Mouse (Mus musculus) urinary bladder, postnatal 36 days (tissue): Measurements from ENCODE around the gene Sco1.
A peak's percentile ranks its signal among the peaks of the same experiment; 100 is the strongest.
"Not testable (repeated sequence)": the region's sequence is repeated elsewhere in the genome, so short reads cannot be mapped to it uniquely, and the experiment has no call there.

ENCODE experiments used
- DNase-seq, 2 experiments: peaks; one replicate each; pipeline ENCODE4 v3.0.0; 2022; ENCODE audit warnings: low spot score in 2 of 2, mixed read lengths in 1 of 2

The Sco1 gene

DNA sequence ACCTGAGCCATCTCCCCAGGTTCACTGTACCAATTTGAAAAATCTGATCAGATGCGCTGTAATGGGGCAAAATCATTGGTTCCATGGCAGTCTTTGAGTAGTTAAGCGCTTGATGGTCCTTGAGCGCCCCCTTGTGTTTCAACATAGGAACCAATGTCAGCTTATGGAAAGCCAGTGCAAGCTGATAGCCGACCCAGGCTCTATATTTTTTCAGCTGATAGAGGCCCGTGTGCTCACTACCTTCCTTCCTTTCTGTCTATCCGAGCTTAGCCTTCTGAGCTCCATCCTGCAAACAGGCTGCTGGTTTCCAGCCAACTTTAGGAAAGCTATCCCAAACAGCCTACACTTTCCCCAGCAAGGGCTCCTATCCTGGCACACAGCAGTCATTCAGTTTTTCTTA is 33.0 kb downstream of the Sco1 start:
- peak; percentile 56 to 60 for DNase-seq

DNA sequence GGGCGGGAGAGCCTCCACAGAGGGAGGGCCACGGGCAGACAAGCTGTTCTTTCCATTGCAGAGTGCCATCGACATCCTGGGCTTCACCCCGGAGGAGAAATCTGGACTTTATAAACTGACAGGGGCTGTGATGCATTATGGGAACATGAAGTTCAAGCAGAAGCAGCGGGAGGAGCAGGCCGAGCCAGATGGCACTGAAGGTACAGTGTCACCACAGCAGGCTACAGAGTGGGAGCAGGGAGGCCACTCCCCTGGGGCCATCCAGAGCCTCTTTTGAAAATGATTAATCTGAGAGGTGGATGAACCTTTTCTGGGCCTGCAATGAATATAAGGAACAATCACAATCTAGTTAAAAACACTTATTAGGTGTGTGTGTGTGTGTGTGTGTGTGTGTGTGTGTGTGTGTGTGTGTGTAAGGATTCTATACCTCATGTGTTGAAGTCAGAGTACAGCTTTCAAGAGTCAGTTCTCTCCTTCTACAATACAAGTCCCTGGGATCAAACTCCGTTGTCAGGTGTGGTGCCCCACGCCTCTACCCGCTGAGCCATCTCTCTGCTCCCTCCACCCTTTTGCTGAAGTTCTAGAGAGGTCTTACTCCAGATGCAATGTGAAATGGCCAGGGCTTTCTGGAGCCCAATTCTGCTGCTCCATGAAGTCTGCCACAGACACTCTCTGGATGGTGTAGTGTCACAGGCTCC is 34.1 kb downstream of the Sco1 start:
- no peak for DNase-seq

DNA sequence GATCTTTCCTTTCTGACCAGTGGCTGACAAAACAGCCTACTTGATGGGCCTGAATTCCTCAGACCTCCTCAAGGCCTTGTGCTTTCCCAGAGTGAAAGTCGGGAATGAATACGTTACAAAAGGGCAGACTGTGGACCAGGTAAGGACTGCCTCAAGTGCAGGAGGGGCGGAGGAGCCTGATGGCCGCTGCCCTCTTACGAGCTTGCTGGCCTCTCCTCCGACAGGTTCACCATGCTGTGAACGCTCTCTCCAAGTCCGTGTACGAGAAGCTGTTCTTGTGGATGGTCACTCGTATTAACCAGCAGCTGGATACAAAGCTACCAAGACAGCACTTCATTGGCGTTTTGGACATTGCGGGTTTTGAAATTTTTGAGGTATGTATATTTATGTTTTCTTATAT is 34.8 kb downstream of the Sco1 start:
- no peak for DNase-seq

- DNase-seq = not testable (repeated sequence)
These were observed 39.9 kb downstream of the Sco1 start for GRCm38 (mm10) chr11:67092354-67092753.

DNA sequence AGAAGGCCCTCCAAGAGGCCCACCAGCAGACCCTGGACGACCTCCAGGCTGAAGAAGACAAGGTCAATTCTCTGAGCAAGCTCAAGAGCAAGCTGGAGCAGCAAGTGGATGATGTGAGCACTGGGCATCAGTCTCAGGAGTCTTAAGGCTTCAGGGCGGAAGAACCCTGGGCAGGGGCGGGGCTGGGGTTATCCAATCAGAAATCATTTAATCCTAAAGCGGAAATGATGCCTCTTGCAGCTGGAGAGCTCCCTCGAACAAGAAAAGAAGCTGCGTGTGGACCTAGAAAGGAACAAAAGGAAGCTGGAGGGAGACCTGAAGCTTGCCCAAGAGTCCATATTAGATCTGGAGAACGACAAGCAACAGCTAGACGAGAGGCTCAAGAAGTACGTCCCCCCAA is 40.7 kb downstream of the Sco1 start:
- no peak for DNase-seq

DNA sequence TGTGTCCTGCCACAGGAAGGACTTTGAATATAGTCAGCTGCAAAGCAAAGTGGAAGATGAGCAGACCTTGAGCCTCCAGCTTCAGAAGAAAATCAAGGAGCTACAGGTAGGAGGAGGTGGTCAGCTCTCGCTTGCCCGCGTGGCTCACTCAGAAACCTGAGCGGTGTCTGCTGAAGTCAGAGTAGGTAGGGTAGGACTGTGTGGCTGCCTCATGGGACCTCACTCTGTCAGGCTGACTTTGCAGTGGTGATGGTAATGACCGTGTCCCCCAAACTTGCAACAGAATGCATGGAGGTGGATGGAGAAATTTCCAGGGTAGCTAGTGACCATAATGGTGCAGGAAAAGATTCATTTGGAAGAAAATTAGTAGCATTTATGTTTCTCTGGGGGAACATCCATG is 41.2 kb downstream of the Sco1 start:
- no peak for DNase-seq

DNA sequence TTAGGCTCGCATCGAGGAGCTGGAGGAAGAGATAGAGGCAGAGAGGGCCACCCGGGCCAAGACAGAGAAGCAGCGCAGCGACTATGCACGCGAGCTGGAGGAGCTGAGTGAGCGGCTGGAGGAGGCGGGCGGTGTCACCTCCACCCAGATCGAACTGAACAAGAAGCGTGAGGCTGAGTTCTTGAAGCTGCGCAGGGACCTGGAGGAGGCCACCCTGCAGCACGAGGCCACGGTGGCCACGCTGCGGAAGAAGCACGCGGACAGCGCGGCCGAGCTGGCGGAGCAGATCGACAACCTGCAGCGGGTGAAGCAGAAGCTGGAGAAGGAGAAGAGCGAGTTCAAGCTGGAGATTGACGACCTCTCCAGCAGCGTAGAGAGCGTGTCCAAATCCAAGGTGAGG is 42.0 kb downstream of the Sco1 start:
- DNase-seq = no peak

DNA sequence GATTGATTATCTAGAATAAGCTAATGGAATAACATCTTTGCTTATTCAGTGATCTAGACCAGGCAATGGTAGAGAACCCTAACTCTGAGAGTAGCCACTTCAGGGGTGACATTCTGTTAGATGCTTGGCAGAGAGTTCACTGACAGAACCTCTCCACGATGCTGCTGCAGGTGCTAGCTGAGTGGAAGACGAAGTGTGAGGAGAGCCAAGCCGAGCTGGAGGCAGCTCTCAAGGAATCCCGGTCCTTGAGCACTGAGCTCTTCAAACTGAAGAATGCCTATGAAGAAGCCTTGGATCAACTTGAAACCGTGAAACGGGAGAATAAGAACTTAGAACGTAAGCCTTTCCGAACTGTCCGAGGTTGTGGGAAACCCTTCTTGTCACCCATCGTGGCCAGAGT is 45.2 kb downstream of the Sco1 start:
- DNase-seq = no peak

DNA sequence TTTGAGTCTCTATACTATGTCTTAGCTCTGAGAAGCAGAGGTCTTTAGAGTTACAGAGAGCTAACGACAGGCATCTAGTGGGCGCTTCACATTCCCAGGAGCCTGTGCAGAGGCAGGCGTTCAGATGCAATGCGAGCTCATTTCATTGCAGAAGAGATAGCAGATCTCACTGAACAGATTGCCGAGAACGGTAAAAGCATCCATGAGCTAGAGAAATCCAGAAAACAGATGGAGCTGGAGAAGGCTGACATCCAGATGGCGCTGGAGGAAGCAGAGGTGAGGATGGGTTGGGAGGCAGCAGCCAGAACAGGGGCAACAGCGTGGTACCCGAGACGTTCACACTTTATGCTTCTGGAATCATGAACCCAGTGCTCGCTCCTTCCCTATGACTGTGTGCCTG is 46.0 kb downstream of the Sco1 start:
- DNase-seq = no peak

DNA sequence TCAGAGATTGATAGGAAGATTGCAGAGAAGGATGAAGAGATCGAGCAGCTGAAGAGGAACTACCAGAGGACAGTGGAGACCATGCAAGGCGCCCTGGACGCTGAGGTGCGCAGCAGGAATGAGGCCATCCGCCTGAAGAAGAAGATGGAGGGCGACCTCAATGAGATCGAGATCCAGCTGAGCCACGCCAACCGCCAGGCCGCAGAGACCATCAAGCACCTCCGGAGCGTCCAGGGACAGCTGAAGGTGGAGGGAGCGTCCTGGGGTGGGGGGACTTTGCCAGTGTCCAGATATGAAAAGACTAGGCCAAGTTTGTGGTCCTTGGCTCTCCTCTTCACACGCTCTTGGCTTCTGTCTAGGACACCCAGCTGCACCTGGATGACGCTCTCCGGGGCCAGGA is 46.8 kb downstream of the Sco1 start:
- DNase-seq = no peak

GRCm38 (mm10) chr11:67100169-67100568 is 47.7 kb downstream of the Sco1 start:
- no peak for DNase-seq

DNA sequence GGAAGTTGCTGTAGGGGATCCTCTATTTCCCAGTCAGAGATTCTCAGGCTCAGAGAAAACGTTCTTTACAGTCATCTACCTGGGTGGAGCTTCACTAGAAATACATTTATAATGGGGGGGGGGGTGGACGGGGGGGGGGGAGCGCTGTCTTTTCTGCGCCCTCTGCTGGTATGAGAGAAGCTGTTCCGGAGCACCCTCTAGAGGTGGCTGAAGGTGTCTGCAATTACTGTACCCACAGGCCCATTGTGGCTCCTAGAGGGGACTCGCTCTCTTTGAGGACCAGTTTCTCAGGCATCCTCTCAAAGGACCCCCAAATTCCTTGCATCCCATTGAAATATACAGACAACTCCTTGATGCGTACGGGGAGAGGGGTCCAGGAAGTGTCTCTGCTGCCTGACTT is 49.2 kb downstream of the Sco1 start:
- peak; percentile 22 to 23 for DNase-seq

DNA sequence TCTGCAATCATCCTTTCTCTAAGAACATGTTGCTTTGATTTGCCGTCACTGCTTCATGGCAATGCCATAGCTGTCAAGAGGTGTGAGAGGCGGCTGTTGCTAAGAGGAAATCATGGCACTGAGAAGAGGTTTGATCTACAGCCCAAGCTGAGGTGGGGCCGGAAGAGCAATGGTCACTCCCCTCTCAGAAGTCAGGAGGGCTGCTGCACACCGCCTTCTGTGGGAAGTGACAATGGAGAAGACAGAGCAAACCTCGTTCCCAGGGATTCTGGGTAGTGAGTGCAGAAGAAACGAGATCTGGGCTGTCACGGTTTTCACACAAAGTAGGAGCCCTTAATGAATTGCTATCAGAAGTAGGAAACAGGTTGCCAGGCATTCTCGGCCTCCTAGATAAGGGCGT is 50.8 kb downstream of the Sco1 start:
- no peak for DNase-seq

GRCm38 (mm10) chr11:67104242-67104641 is 51.8 kb downstream of the Sco1 start:
- DNase-seq = no peak

DNA sequence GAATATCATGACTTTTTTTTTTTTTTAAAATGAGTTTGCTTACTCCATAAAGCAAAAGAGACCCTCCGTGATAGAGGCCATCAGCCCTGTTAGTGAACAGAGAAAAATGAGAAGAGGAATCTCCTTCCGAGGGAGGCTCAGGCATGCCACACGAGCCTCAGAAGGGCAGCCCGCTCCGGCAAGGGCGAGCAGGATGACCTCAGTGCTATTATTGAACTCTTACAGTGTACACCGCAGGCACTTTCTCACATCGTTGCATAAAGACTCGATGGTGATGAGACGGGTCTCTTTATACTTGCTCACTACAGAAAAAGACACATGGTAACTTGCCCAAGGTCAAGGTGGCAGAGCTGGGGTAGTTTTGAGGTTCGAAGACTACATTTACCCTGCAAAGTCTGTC is 52.2 kb downstream of the Sco1 start:
- DNase-seq = no peak

DNA sequence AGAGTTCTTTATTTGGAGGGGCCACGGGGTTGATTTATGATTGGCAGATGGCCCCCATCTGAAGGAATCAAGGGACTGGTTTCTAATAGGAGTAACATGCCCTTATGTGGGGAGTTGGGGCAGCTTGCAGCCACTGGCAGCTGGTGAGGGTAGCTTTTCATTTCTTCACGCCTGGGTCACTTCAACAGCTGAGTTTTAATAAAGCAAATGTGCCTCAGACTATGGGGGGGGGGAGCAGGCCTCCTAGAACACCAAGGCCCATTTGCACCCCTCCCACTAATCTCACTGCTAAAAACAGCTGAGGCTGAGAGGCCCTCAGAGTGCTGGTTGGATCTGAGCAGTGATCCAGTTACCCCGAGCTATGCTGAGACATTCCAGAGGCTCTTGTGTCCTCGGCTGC is 53.2 kb downstream of the Sco1 start:
- no peak for DNase-seq

GRCm38 (mm10) chr11:67106973-67107372 is 54.5 kb downstream of the Sco1 start:
- DNase-seq = no peak

GRCm38 (mm10) chr11:67110168-67110948 is 57.9 kb downstream of the Sco1 start:
- peak; percentile 51 to 53 for DNase-seq

- DNase-seq = peak; percentile 42 to 47
These were observed 59.8 kb downstream of the Sco1 start for GRCm38 (mm10) chr11:67112019-67112850.

GRCm38 (mm10) chr11:67112851-67113202 is 60.4 kb downstream of the Sco1 start:
- peak; percentile 46 to 48 for DNase-seq

DNA sequence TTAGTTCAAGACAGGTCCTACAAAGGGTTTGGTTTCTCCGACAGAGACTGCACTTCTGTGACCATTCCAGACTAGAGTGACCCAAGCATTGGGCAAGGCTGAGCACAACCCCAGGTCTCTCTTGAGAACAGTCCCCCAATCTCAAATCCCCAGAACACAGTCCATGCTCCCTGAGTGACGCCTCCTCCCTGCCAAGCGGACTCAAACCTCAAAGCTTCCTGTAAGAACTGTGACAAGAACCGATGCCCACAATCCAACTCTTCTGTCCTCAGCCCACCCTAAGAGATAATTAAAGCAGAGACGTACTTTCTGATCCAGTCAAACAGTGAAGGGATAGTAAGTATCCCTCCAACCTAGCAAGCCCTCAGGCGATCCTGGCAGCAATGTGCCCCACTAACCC is 60.9 kb downstream of the Sco1 start:
- no peak for DNase-seq

DNA sequence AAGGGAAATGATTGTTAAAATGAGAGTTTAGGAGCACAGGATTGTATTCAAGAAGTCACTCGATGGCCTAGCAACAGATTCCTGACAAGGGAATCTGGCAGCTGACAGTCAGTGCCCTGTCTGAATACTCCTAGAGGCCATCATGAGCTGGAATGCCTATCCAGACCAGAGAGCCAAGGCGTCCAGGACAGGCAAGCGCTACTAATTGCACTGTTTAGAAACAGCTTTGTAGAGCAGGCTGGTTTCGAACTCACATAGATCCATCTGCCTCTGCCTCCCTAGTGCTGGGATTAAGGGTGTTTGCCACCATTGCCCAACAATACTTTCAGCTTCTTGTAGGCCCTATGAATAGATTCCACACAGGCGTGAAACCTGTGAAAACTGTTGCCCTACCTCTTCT is 61.8 kb downstream of the Sco1 start:
- no peak for DNase-seq

GRCm38 (mm10) chr11:67114901-67115300 is 62.4 kb downstream of the Sco1 start:
- no peak for DNase-seq
